Mouse (Mus musculus) midbrain, embryonic 16.5 days (tissue): Measurements from ENCODE around the gene Chst14. TPM values are rescaled to one million over a fixed set of nuclear protein-coding genes. Genes with fewer than 3 reads are reported as not detected.
A peak's percentile ranks its signal among the peaks of the same experiment; 100 is the strongest.

Experiments used
- ATAC-seq: fragments of 200-750 bp; cut with Nextera tagmentation; 2 replicates; pipeline ENCODE4 v1.8.0; 2017; ENCODE audit warnings: moderate TSS enrichment
- H3K27ac ChIP-seq: fragments of 300-500 bp; sonication (generic); 2 replicates; pipeline ENCODE4 v1.5.1; 2014; ENCODE audit warnings: mild to moderate bottlenecking, low read length, mixed read lengths
- H3K27me3 ChIP-seq: fragments of 300-500 bp; sonication (generic); 2 replicates; pipeline ENCODE4 v1.6.1; 2014; ENCODE audit warnings: low read depth, low read length, mixed read lengths; ENCODE audit not compliant: control insufficient read depth, insufficient read depth
- H3K36me3 ChIP-seq: fragments of 300-500 bp; sonication (generic); 2 replicates; pipeline ENCODE4 v1.6.1; 2014; ENCODE audit warnings: mild to moderate bottlenecking, low read length, moderate library complexity, mixed read lengths; ENCODE audit not compliant: control insufficient read depth, insufficient read depth
- H3K4me1 ChIP-seq: fragments of 300-500 bp; sonication (generic); 2 replicates; pipeline ENCODE4 v1.6.1; 2014; ENCODE audit warnings: mild to moderate bottlenecking, low read length, mixed read lengths; ENCODE audit not compliant: control insufficient read depth, insufficient read depth
- H3K4me2 ChIP-seq: fragments of 300-500 bp; sonication (generic); 2 replicates; pipeline ENCODE4 v1.6.1; 2014; ENCODE audit warnings: mild to moderate bottlenecking, low read length, mixed read lengths
- H3K4me3 ChIP-seq: fragments of 300-500 bp; sonication (generic); 2 replicates; pipeline ENCODE4 v1.5.1; 2014; ENCODE audit warnings: low read depth, mild to moderate bottlenecking, low read length, moderate library complexity, mixed read lengths
- H3K9ac ChIP-seq: fragments of 300-500 bp; sonication (generic); 2 replicates; pipeline ENCODE4 v1.6.1; 2014; ENCODE audit warnings: low read depth, low read length, mixed read lengths
- H3K9me3 ChIP-seq: fragments of 300-500 bp; sonication (generic); replicated peaks from 2 replicates; pipeline ENCODE4 v1.6.1; 2014; ENCODE audit warnings: mild to moderate bottlenecking, low read length, mixed read lengths; ENCODE audit not compliant: control insufficient read depth, poor library complexity, severe bottlenecking
- WGBS: fragments of 180-500 bp; shearing (Covaris S2); extraction: QIAGEN DNeasy Blood & Tissue Kit; methylation state at CpG from one replicate; pipeline ENCODE4 v1.1.7; 2014; 5-methylcytosine and 5-hydroxymethylcytosine counted together
- polyA plus RNA-seq: library from polyadenylated mRNA; unstranded; fragments of >200 nt; fragmentation: Nextera tagmentation; extraction: Ambion mirVana; gene quantifications from 2 replicates; pipeline ENCODE4 v1.2.1, GENCODE M21; 2015

The Chst14 gene
- polyA plus RNA-seq, 1 experiment from 2014 or later = 4.7 TPM

GRCm38 (mm10) chr2:118896914-118897291, 29.4 kb upstream of the Chst14 start:
- Histone ChIP-seq H3K4me1 (peaks cover 19% of the 10 kb centered on the region), H3K27ac (no peak overlapping the region)
- WGBS = 0% methylated on average over 13 of the region's 13 CpGs

GRCm38 (mm10) chr2:118897392-118897791, 28.9 kb upstream of the Chst14 start:
- H3K27ac ChIP-seq = no peak overlapping the region
- no peak for ATAC-seq
- peaks cover 19% of the 10 kb centered on the region for H3K4me1 ChIP-seq
- H3K9ac ChIP-seq = no peak overlapping the region
- H3K4me3 ChIP-seq = peak overlapping the region; percentile 39; the same call in 1 of the 2 replicates
- H3K36me3 ChIP-seq = no peaks in the 10 kb centered on the region
- no peaks in the 10 kb centered on the region for H3K9me3 ChIP-seq
- H3K27me3 ChIP-seq = peaks cover 60% of the 10 kb centered on the region
- 3% methylated on average over 7 of the region's 7 CpGs for WGBS
- peak overlapping the region; percentile 82 for H3K4me2 ChIP-seq

More at GRCm38 (mm10) chr2:118896914-118897291, 29.4 kb upstream of the Chst14 start:
- H3K9ac ChIP-seq = peak overlapping the region; percentile 59
- H3K36me3 ChIP-seq = no peaks in the 10 kb centered on the region
- no peaks in the 10 kb centered on the region for H3K9me3 ChIP-seq
- ATAC-seq = no peak
- peak overlapping the region; percentile 39 for H3K4me3 ChIP-seq
- peaks cover 60% of the 10 kb centered on the region for H3K27me3 ChIP-seq
- peak overlapping the region; percentile 82 for H3K4me2 ChIP-seq

DNA sequence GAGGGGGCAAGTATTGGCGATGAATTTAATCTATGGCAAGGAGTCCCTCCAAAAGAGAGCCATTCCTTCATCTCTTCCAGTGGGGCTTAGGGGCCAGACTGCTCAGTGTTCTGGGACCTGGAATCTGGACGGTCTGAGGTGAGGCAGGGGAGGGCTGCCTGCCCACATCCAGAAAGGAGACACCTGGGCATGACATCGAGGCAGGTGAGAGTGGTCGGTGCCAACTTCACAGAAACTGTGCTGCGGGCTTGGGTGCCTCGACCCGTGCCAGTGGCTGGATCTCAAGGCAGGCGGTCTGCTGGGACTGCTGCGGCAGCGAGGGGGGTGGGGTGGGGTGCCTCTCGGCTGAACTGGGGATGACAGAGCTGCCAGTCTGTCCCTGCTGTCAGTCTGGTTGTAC, 28.5 kb upstream of the Chst14 start:
- Histone ChIP-seq H3K27me3 (peaks cover 60% of the 10 kb centered on the region), H3K4me3 (no peak overlapping the region), H3K4me2 (no peak overlapping the region), H3K36me3 (no peaks in the 10 kb centered on the region), H3K9me3 (no peaks in the 10 kb centered on the region), H3K9ac (no peak overlapping the region), H3K27ac (no peak overlapping the region), H3K4me1 (peaks cover 19% of the 10 kb centered on the region)
- no peak for ATAC-seq
- WGBS = 2% methylated on average over 11 of the region's 11 CpGs

DNA sequence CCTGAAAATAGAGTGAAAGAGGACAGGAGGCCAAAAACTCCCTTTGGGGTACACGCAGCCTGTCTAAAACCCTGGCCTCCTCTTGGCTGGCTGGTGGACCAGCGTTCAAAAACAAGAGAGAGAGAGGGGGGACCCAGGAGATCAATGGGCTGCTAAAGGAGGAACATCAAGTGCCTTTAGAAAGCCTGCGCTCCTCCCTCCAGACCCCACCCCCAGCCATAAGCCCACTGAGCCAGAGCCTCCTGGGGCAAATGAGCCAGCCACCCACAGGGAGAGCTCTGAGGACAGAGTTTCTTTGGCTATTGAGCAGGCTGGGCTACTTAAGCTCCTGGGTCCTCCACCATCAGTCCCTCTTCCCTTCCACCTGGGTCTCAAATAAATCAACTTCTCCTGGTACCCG, 27.5 kb upstream of the Chst14 start:
- no peak for ATAC-seq
- Histone ChIP-seq H3K4me3 (no peak overlapping the region), H3K27me3 (peaks cover 54% of the 10 kb centered on the region), H3K9me3 (no peaks in the 10 kb centered on the region), H3K36me3 (no peaks in the 10 kb centered on the region), H3K4me1 (peaks cover 26% of the 10 kb centered on the region), H3K4me2 (no peak overlapping the region), H3K27ac (no peak overlapping the region), H3K9ac (no peak overlapping the region)
- WGBS = 7% methylated on average over 4 of the region's 4 CpGs

GRCm38 (mm10) chr2:118899306-118899705, 27.0 kb upstream of the Chst14 start:
- H3K4me1 ChIP-seq = peaks cover 32% of the 10 kb centered on the region
- peaks cover 49% of the 10 kb centered on the region for H3K27me3 ChIP-seq
- no peaks in the 10 kb centered on the region for H3K36me3 ChIP-seq
- no peak overlapping the region for H3K4me3 ChIP-seq
- no peak overlapping the region for H3K4me2 ChIP-seq
- H3K9ac ChIP-seq = no peak overlapping the region
- H3K27ac ChIP-seq = no peak overlapping the region
- WGBS = 8% methylated on average over 7 of the region's 7 CpGs
- H3K9me3 ChIP-seq = no peaks in the 10 kb centered on the region
- no peak for ATAC-seq

DNA sequence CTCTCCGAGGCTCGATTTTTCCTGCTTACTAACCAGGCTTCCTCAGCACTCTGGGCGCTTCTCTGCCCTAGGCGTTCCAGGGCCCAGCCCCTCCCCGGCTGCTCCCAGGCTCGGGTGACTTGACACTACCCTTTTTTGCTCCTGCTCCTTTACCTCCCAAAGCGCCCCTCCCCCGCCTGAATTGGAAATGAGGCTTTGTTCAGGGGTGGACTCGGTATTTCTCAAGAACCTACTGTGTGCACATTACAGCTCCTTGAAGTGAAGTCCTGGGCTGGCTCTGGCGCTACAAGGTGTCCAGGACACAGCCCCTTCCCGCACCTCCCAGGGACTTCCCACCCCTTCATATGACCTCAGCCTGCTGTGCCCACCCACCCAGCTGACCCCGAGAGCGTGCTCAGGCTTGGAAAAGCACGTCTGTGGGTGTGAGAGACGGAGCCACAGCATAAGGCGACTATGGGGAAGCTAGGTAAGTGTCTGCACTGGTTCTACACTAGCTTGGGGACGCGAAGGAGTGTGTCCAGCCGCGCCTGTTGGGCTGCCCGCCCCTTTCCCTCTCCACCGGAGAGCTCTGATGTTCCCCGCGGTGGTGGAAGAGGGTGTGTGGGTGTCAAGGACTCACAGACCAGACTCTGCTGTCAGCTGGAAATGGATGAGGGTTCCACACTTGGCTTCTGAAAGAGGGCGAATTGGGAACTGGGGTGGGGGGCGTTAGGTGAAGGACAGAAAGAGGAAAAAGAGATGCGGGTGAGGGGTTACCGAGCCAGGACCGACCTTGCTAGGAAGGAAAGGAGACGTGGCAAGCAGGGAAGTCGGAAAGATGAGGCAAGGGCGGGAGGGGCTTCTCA, 26.1 kb upstream of the Chst14 start, which contains the start of gene Bahd1:
Gene Bahd1, plus strand, starts transcription at position 397 of the 845 bp plus-strand sequence.
- Histone ChIP-seq H3K4me1 (peaks cover 41% of the 10 kb centered on the region), H3K27me3 (peaks cover 43% of the 10 kb centered on the region), H3K9ac (peak within 1 kb of the TSS; percentile 95), H3K4me3 (peak within 1 kb of the TSS; percentile 97), H3K27ac (no peak within 1 kb of the TSS), H3K36me3 (no peaks in the 10 kb centered on the region), H3K9me3 (no peaks in the 10 kb centered on the region), H3K4me2 (peak within 1 kb of the TSS; percentile 95)
- 1% methylated on average over 32 of the region's 32 CpGs for WGBS
- ATAC-seq = no peak

DNA sequence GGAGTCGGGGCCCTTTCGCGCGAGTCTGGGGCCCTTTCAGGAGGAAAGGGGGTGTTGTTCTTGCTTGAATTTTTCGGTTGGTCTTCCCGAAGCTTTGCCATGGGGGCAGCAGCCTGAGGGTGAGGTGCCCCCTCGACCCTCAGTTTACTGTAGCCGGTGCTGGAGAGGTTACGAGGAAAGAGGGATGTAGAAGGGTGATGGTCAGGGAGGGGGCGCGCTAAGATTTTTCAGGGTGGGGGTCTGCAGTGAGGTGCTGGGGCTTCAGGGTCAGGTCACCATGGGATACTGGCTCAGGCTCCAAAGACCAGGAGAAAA, 25.5 kb upstream of the Chst14 start:
- peak; percentile 10 for ATAC-seq
- Histone ChIP-seq H3K9me3 (no peaks in the 10 kb centered on the region), H3K4me3 (peak overlapping the region; percentile 97), H3K4me2 (peak overlapping the region; percentile 95), H3K9ac (peak overlapping the region; percentile 95), H3K4me1 (peaks cover 47% of the 10 kb centered on the region), H3K27ac (no peak overlapping the region), H3K27me3 (peaks cover 37% of the 10 kb centered on the region), H3K36me3 (no peaks in the 10 kb centered on the region)
- WGBS = 0% methylated on average over 11 of the region's 11 CpGs

DNA sequence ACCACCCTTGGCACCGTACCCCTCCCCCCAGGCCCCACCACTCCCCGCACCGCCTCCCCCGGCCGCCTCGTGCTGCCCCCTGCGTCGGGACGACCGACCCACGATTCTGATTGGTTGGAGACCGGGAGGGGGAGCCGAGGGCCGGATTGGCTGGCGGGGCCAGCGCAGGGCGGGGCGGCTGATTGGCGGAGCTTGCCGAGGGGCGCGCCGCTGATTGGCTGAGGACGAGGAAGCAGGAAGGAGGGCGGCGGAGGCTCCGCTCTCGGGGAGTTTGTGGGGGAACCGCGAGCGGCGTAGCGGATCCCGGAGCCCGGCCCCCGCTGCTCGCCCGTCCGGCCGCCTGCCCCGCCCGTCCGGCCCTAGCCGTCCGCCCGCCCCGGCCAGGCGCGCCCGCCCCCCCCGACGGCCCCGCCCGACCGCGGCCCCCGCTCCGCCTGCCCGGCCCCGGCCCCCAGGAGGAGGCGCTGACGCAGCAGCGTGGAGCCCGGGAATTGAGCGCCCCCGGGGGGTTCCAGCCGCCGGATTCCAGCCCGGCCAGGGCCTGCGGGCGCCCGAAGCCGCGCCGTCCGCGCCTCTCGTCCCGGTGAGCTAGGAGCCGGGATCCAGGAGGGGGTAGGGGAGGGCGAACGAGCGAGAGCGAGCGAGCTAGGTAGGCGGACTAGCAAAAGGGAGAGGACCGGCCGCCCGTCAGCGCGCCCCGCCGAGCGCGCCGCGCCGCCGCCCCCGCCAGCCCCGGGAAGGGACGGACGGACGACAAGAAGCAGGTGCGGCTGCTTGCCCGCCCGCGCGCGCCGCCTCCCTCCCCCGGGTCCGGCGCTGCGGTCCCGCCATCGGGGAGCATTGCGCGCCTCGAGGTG, 24.9 kb upstream of the Chst14 start:
- peak; percentile 90 for ATAC-seq
- Histone ChIP-seq H3K4me1 (peaks cover 45% of the 10 kb centered on the region), H3K9me3 (no peaks in the 10 kb centered on the region), H3K9ac (peak overlapping the region; percentile 95), H3K4me3 (peak overlapping the region; percentile 97), H3K27me3 (peaks cover 32% of the 10 kb centered on the region), H3K36me3 (no peaks in the 10 kb centered on the region), H3K27ac (peak overlapping the region; percentile 88), H3K4me2 (peak overlapping the region; percentile 95)
- WGBS = under 1% methylated on average over 57 of the region's 120 CpGs
